Mouse (Mus musculus) heart, postnatal 0 days (tissue): Measurements from ENCODE around the gene Man2a1.

Experiments
- CTCF ChIP-seq: IDR thresholded peaks from 2 replicates; pipeline ENCODE4 v1.5.1; 2016; ENCODE audit warnings: antibody characterized with exemption, control low read depth, low read depth
- EP300 ChIP-seq: IDR thresholded peaks from 2 replicates; pipeline ENCODE4 v1.6.1; 2016; ENCODE audit warnings: antibody characterized with exemption, low read depth

- TF ChIP-seq CTCF = no peak
- TF ChIP-seq EP300 = no peak
Observed at GRCm38 (mm10) chr17:64703649-64704230, 103.2 kb downstream of the Man2a1 start.
